Mouse (Mus musculus): ENCODE measurements at regions not wholly inside any gene's neighbourhood (a gene's known extent, or its start where the extent isn't known, plus 50 kb on each side); places are given as distances from the start of the nearest gene placed in this dataset.

- no peak overlapping the region for H3K27ac ChIP-seq (ENCODE audit: low read depth, low read length)
- DNase-seq (ENCODE audit: low spot score) (no peak), ATAC-seq (ENCODE audit: low FRiP score) (no peak)
- H3K4me3 ChIP-seq (ENCODE audit: low read depth, low read length): no peak overlapping the region
- H3K9me3 ChIP-seq (ENCODE audit: control insufficient read depth, low read length): no peaks in the 10 kb centered on the region
- H3K27me3 ChIP-seq (ENCODE audit: control insufficient read depth, insufficient read depth, low read length): no peaks in the 10 kb centered on the region
- H3K9ac ChIP-seq (ENCODE audit: low read depth, low read length): no peak overlapping the region
- H3K4me2 ChIP-seq (replicated peaks; ENCODE audit: low read depth, low read length): no peak overlapping the region
- no peaks in the 10 kb centered on the region for H3K4me1 ChIP-seq (replicated peaks; ENCODE audit: control insufficient read depth, insufficient read depth, low read length)
- H3K36me3 ChIP-seq (ENCODE audit: control insufficient read depth, insufficient read depth, low read length): no peaks in the 10 kb centered on the region
- WGBS: 97% methylated on average over 7 of the region's 7 CpGs
These were observed 157.6 kb upstream of the Gcfc2 start for GRCm38 (mm10) chr6:81765831-81766230.

DNA sequence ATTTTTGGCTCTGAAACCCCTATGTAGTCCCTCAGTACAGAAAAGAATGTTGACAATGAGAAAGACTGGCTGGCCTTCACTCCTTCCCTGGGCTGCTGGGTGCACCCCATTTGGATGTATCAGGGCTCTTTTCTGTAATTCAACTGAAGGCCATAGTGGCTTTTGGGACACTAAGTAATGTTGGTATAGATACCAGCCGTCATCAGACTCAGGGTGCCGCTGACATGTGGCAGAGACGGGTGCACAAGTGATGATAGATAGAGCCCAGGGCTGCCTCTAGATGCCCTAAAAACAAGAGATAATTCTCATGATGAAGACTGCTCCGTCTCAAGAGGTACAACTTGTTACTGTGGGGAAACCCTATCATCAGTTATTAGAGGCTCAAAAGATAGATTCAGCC lies 156.7 kb upstream of the Gcfc2 start:
- Histone ChIP-seq H3K4me1 (replicated peaks; ENCODE audit: control insufficient read depth, insufficient read depth, low read length) (no peaks in the 10 kb centered on the region), H3K9ac (ENCODE audit: low read depth, low read length) (no peak overlapping the region), H3K4me2 (replicated peaks; ENCODE audit: low read depth, low read length) (no peak overlapping the region), H3K27ac (ENCODE audit: low read depth, low read length) (no peak overlapping the region), H3K4me3 (ENCODE audit: low read depth, low read length) (no peak overlapping the region), H3K36me3 (ENCODE audit: control insufficient read depth, insufficient read depth, low read length) (no peaks in the 10 kb centered on the region), H3K9me3 (ENCODE audit: control insufficient read depth, low read length) (no peaks in the 10 kb centered on the region), H3K27me3 (ENCODE audit: control insufficient read depth, insufficient read depth, low read length) (no peaks in the 10 kb centered on the region)
- WGBS: 94% methylated on average over 4 of the region's 4 CpGs
- ATAC-seq (ENCODE audit: low FRiP score): no peak
- no peak for DNase-seq (ENCODE audit: low spot score)

DNA sequence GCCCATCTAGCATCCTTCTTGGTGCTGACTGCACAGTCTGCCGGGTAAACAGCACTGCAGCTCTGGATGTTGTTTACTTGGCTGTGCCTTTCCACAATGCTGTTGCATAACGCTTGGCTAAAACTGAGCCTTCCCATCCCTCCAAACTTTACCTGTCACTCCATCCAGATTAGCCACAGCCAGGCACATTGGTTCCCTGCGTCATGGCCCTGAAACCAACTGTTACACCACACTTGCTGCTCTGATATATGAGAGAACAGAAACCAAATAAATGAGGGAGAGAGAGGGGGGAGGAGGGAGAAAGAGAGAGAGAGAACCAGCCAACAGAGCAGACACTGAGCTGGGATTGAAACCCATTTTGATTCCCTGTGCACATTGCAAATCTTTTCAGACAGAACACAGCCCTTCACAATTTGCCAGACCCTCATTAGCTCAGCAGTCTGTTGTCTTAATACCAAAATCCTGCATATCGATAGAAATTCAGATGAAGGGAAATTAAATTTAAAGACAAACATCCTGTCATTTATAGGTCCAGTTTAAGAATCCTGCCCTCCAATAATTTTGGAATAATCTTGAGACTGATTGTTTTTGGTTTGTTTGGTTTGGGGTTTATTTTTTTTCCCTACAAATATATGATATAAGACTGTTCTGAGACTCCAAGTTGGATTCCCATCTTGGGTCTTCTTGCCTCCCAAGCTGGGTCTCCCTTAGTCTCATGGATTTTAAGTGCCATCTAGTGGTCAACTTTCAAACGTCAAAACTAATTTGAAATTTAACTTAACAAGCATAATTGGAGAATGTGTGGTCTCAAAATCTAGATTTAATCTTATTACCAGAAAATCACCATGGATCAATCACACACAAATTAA lies 154.6 kb upstream of the Gcfc2 start:
- Histone ChIP-seq H3K4me2 (replicated peaks; ENCODE audit: low read depth, low read length) (no peak overlapping the region), H3K4me3 (ENCODE audit: low read depth, low read length) (no peak overlapping the region), H3K4me1 (replicated peaks; ENCODE audit: control insufficient read depth, insufficient read depth, low read length) (no peaks in the 10 kb centered on the region), H3K36me3 (ENCODE audit: control insufficient read depth, insufficient read depth, low read length) (no peaks in the 10 kb centered on the region), H3K27me3 (ENCODE audit: control insufficient read depth, insufficient read depth, low read length) (no peaks in the 10 kb centered on the region), H3K9ac (ENCODE audit: low read depth, low read length) (no peak overlapping the region), H3K27ac (ENCODE audit: low read depth, low read length) (no peak overlapping the region), H3K9me3 (ENCODE audit: control insufficient read depth, low read length) (no peaks in the 10 kb centered on the region)
- peak; percentile 56 for DNase-seq (ENCODE audit: low spot score)
- 69% methylated on average over 5 of the region's 5 CpGs for WGBS
- ATAC-seq (ENCODE audit: low FRiP score): peak; percentile 78

DNA sequence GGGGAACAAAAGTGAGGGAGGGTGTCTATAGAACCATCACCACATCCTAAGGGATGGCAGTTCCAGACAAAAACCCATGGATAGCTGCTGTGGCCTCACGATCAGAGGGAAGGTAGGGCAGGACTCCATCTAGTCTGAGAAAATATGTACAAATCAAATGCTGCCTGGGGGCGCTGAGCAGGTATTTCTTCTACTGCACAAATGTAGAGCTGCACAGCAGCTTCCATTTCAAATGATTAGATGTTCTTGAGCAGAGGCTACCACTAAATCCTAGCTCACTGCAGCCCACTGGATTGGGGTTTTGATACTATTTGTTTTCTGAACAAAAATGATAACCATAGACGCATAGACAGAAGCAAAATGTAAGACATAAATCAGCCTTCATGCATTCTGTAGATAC lies 153.2 kb upstream of the Gcfc2 start:
- Histone ChIP-seq H3K36me3 (ENCODE audit: control insufficient read depth, insufficient read depth, low read length) (no peaks in the 10 kb centered on the region), H3K4me3 (ENCODE audit: low read depth, low read length) (no peak overlapping the region), H3K9ac (ENCODE audit: low read depth, low read length) (no peak overlapping the region), H3K4me1 (replicated peaks; ENCODE audit: control insufficient read depth, insufficient read depth, low read length) (no peaks in the 10 kb centered on the region), H3K27me3 (ENCODE audit: control insufficient read depth, insufficient read depth, low read length) (no peaks in the 10 kb centered on the region), H3K9me3 (ENCODE audit: control insufficient read depth, low read length) (no peaks in the 10 kb centered on the region), H3K27ac (ENCODE audit: low read depth, low read length) (no peak overlapping the region), H3K4me2 (replicated peaks; ENCODE audit: low read depth, low read length) (no peak overlapping the region)
- no peak for DNase-seq (ENCODE audit: low spot score)
- ATAC-seq (ENCODE audit: low FRiP score): no peak
- WGBS: 87% methylated on average over 3 of the region's 3 CpGs

DNA sequence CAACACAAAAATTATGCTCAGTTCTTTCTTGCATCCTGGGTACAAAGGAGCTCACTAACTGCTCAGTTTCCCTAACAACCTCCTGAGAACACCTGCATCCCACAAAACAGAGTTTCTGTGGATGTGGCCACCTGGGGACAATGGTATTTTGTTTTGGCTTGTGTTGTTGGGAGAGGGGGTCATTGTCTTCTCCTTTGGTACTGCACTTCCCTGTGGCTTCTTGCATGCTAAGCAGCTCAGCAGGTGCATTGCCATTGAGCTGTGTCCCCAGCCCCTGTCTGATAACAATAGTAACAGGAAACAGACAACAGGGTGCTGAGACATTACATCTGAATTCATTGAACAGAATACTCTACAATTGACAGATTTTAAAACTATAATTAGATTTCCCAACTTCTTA lies 151.6 kb upstream of the Gcfc2 start:
- Histone ChIP-seq H3K27ac (ENCODE audit: low read depth, low read length) (no peak overlapping the region), H3K4me3 (ENCODE audit: low read depth, low read length) (no peak overlapping the region), H3K27me3 (ENCODE audit: control insufficient read depth, insufficient read depth, low read length) (no peaks in the 10 kb centered on the region), H3K9me3 (ENCODE audit: control insufficient read depth, low read length) (no peaks in the 10 kb centered on the region), H3K36me3 (ENCODE audit: control insufficient read depth, insufficient read depth, low read length) (no peaks in the 10 kb centered on the region), H3K9ac (ENCODE audit: low read depth, low read length) (no peak overlapping the region), H3K4me2 (replicated peaks; ENCODE audit: low read depth, low read length) (no peak overlapping the region), H3K4me1 (replicated peaks; ENCODE audit: control insufficient read depth, insufficient read depth, low read length) (no peaks in the 10 kb centered on the region)
- ATAC-seq (ENCODE audit: low FRiP score): no peak
- no peak for DNase-seq (ENCODE audit: low spot score)

DNA sequence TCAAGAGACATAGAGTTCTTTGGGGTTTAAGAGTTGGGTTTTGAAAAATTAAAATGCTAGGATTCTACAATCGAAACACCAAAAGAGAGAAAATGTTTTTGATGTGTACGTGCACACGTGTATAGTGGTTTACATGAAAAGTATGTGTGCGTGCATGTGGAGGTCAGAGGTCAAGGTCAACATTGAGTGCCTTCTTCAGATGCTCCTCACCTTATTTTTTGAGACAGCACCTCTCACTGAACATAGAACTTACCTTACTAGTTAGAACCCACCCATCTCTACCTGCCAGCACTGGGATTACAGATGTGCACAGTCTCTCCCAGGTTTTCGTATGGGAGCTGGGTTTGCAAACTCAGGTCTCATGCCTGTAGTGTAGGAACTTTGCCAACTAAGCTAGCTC lies 141.3 kb upstream of the Gcfc2 start:
- Histone ChIP-seq H3K4me2 (replicated peaks; ENCODE audit: low read depth, low read length) (no peak overlapping the region), H3K27ac (ENCODE audit: low read depth, low read length) (no peak overlapping the region), H3K36me3 (ENCODE audit: control insufficient read depth, insufficient read depth, low read length) (no peaks in the 10 kb centered on the region), H3K9me3 (ENCODE audit: control insufficient read depth, low read length) (no peaks in the 10 kb centered on the region), H3K9ac (ENCODE audit: low read depth, low read length) (no peak overlapping the region), H3K4me1 (replicated peaks; ENCODE audit: control insufficient read depth, insufficient read depth, low read length) (no peaks in the 10 kb centered on the region), H3K4me3 (ENCODE audit: low read depth, low read length) (no peak overlapping the region), H3K27me3 (ENCODE audit: control insufficient read depth, insufficient read depth, low read length) (no peaks in the 10 kb centered on the region)
- DNase-seq (ENCODE audit: low spot score) (no peak), ATAC-seq (ENCODE audit: low FRiP score) (no peak)
- 91% methylated on average over 5 of the region's 5 CpGs for WGBS

DNA sequence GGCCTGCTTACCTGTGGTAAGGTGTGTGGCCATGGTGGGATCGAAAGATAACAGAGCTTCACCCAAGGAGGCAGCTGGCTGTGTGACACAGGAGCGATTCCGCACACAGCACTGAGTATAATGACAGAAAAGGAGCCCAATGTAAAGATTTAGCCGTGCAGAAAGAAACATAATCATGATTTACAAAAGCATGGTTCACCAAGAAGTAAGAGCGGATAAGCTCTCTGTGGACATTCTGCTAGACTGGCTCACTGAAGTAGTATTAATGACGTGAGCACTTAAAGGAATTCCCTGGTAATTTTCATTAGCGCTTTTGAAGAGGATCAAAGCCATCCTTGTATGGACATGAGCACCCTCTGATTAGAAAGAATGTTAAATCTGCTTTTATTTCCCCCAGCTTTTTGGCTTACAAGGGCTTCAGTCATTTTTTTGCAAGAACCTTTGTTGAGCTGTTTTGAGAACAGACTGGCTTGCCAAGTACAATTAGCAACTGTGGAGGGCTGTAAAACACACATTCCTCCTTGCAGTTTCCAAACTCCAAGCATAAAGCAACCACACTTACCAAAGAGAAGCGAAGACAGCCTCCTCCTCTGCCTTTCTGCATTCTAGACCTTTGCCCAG lies 140.5 kb upstream of the Gcfc2 start:
- no peak overlapping the region for H3K4me3 ChIP-seq (ENCODE audit: low read depth, low read length)
- DNase-seq (ENCODE audit: low spot score): no peak

DNA sequence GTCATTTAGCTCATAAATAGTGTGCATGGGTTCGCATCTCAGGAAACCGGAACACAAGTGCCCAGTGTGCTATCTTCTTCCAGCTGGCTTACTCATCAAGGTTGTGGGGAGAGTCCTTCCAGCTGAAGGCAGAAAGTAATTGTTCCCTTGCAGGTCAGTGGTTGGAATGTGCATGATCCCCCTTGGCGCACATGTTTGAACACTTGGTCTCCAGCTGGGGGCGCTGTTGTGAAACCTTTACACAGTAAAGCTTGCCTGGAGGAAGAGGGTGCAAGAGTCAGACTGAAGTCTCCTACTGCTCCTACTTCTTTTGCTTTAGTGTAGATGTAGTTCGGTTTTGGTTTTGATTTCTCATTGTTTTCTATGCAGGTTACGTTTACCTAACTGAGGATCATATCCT lies 128.2 kb upstream of the Gcfc2 start:
- Histone ChIP-seq H3K27ac (ENCODE audit: low read depth, low read length) (no peak overlapping the region), H3K4me1 (replicated peaks; ENCODE audit: control insufficient read depth, insufficient read depth, low read length) (no peaks in the 10 kb centered on the region), H3K4me3 (ENCODE audit: low read depth, low read length) (no peak overlapping the region), H3K36me3 (ENCODE audit: control insufficient read depth, insufficient read depth, low read length) (no peaks in the 10 kb centered on the region), H3K4me2 (replicated peaks; ENCODE audit: low read depth, low read length) (no peak overlapping the region), H3K9me3 (ENCODE audit: control insufficient read depth, low read length) (no peaks in the 10 kb centered on the region), H3K27me3 (ENCODE audit: control insufficient read depth, insufficient read depth, low read length) (no peaks in the 10 kb centered on the region), H3K9ac (ENCODE audit: low read depth, low read length) (no peak overlapping the region)
- DNase-seq (ENCODE audit: low spot score) (no peak), ATAC-seq (ENCODE audit: low FRiP score) (no peak)
- WGBS: 83% methylated on average over 6 of the region's 6 CpGs

More for the DNA sequence above, 140.5 kb upstream of the Gcfc2 start:
- no peak overlapping the region for H3K9ac ChIP-seq (ENCODE audit: low read depth, low read length)
- ATAC-seq (ENCODE audit: low FRiP score): no peak
- H3K4me2 ChIP-seq (replicated peaks; ENCODE audit: low read depth, low read length): no peak overlapping the region
- no peaks in the 10 kb centered on the region for H3K4me1 ChIP-seq (replicated peaks; ENCODE audit: control insufficient read depth, insufficient read depth, low read length)
- H3K27me3 ChIP-seq (ENCODE audit: control insufficient read depth, insufficient read depth, low read length): no peaks in the 10 kb centered on the region
- 87% methylated on average over 8 of the region's 8 CpGs for WGBS
- no peak overlapping the region for H3K27ac ChIP-seq (ENCODE audit: low read depth, low read length)
- H3K36me3 ChIP-seq (ENCODE audit: control insufficient read depth, insufficient read depth, low read length): no peaks in the 10 kb centered on the region
- H3K9me3 ChIP-seq (ENCODE audit: control insufficient read depth, low read length): no peaks in the 10 kb centered on the region

DNA sequence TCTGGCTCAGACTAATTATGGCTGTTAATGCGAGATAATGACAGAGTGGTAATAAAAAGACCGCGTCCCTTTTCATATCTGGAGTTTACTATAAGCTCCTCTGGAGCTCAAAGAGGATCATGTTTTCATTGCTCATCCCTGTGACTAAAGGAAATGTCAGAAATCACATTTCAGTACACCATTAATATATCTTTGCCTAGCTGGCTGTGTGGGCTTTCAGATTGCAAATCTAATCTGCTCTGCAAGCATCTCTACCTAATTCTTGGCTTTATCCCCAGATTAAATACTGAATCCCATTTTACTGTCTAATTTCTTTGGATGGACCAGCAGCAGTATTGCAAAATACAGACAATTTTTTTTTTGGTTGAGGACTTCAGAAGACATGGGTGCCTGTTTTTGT lies 122.6 kb upstream of the Gcfc2 start:
- Histone ChIP-seq H3K4me3 (ENCODE audit: low read depth, low read length) (no peak overlapping the region), H3K9me3 (ENCODE audit: control insufficient read depth, low read length) (no peaks in the 10 kb centered on the region), H3K4me1 (replicated peaks; ENCODE audit: control insufficient read depth, insufficient read depth, low read length) (no peaks in the 10 kb centered on the region), H3K9ac (ENCODE audit: low read depth, low read length) (no peak overlapping the region), H3K4me2 (replicated peaks; ENCODE audit: low read depth, low read length) (no peak overlapping the region), H3K27ac (ENCODE audit: low read depth, low read length) (no peak overlapping the region), H3K27me3 (ENCODE audit: control insufficient read depth, insufficient read depth, low read length) (no peaks in the 10 kb centered on the region), H3K36me3 (ENCODE audit: control insufficient read depth, insufficient read depth, low read length) (no peaks in the 10 kb centered on the region)
- DNase-seq (ENCODE audit: low spot score): no peak
- no peak for ATAC-seq (ENCODE audit: low FRiP score)
- 89% methylated on average over 3 of the region's 3 CpGs for WGBS

All from hindbrain, embryonic 11.5 days (tissue).